Mouse (Mus musculus) forebrain, embryonic 10.5 days (tissue): ENCODE data around the gene Mgat4a. TPM values are rescaled to one million over a fixed set of nuclear protein-coding genes. Genes with fewer than 3 reads are reported as not detected.
A peak's percentile ranks its signal among the peaks of the same experiment; 100 is the strongest.

Experiments used
- DNase-seq: peaks from one replicate; pipeline ENCODE4 v3.0.0-alpha.2; 2017; ENCODE audit warnings: low spot score; ENCODE audit errors: extremely low spot score
- H3K27ac ChIP-seq: fragments of 300-500 bp; sonication (generic); 2 replicates; pipeline ENCODE4 v1.5.1; 2016; ENCODE audit warnings: mild to moderate bottlenecking
- H3K27me3 ChIP-seq: fragments of 300-500 bp; sonication (generic); 2 replicates; pipeline ENCODE4 v1.6.1; 2016; ENCODE audit warnings: mild to moderate bottlenecking; ENCODE audit not compliant: poor library complexity, severe bottlenecking
- H3K36me3 ChIP-seq: fragments of 300-500 bp; sonication (generic); replicated peaks from 2 replicates; pipeline ENCODE4 v1.6.1; 2016; ENCODE audit warnings: mild to moderate bottlenecking, moderate library complexity
- H3K4me1 ChIP-seq: fragments of 300-500 bp; sonication (generic); 2 replicates; pipeline ENCODE4 v1.6.1; 2016
- H3K4me3 ChIP-seq: fragments of 300-500 bp; sonication (generic); 2 replicates; pipeline ENCODE4 v1.5.1; 2016; ENCODE audit warnings: mild to moderate bottlenecking, moderate library complexity
- H3K9me3 ChIP-seq: fragments of 300-500 bp; sonication (generic); 2 replicates; pipeline ENCODE4 v1.6.1; 2016; ENCODE audit warnings: mild to moderate bottlenecking, moderate library complexity
- WGBS: fragments of 180-500 bp; shearing (Covaris S2); methylation state at CpG from one replicate; pipeline ENCODE4 v1.1.7; 2016; 5-methylcytosine and 5-hydroxymethylcytosine counted together
- polyA plus RNA-seq: library from polyadenylated mRNA; unstranded; fragments of >200 nt; fragmentation: Nextera tagmentation; extraction: Ambion mirVana; gene quantifications from 2 replicates; pipeline ENCODE4 v1.2.1, GENCODE M21; 2016

Gene Mgat4a
- polyA plus RNA-seq, 1 experiment from 2014 or later = 2.5 TPM

DNA sequence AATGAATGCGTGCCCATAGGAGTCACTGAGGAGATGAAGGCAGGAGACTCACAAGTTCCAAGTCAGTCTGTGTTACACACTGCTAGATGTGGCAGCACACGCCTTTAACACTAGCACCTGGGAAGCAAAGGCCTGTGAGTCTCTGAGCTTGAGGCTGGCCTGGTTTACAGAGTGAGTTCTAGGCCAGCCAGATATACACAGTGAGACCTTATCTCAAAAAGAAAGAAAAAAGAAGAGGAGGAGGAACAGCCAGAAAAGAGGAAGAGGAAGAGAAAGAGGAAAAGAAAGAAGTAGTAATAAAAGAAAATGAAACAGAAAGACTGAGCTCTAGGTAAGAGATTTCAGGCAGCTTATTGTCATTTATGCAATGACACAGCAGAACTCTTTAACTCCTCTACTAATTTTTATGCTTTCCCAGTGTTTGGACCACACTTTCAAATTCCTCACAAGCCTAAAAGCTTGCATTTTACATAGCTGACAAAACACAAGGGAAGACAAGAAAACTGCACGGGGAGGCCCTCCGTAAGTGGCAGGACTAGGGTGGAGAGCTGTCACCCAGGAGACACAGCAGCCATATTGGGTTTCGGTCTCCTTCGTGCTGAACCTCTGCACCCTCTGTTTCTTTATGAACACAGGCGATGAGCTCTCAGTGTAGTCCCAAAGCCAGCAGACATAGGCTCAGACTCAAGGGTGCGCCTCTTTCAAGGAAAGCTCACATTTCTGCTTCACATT, 113.5 kb downstream of the Mgat4a start:
- WGBS = 95% methylated on average over 8 of the region's 8 CpGs

GRCm38 (mm10) chr1:37419420-37419819, 121.4 kb downstream of the Mgat4a start:
- no peaks in the 10 kb centered on the region for H3K4me1 ChIP-seq
- no peaks in the 10 kb centered on the region for H3K27me3 ChIP-seq
- DNase-seq = no peak
- peaks cover 67% of the 10 kb centered on the region for H3K36me3 ChIP-seq
- H3K9me3 ChIP-seq = peaks cover 16% of the 10 kb centered on the region
- 85% methylated on average over 1 of the region's 1 CpGs for WGBS
- no peak overlapping the region for H3K27ac ChIP-seq
- H3K4me3 ChIP-seq = no peak overlapping the region

More for the DNA sequence above, 113.5 kb downstream of the Mgat4a start:
- peaks cover 12% of the 10 kb centered on the region for H3K9me3 ChIP-seq
- no peaks in the 10 kb centered on the region for H3K27me3 ChIP-seq
- H3K4me3 ChIP-seq = no peak overlapping the region
- H3K4me1 ChIP-seq = peaks cover 23% of the 10 kb centered on the region
- no peak for DNase-seq
- H3K27ac ChIP-seq = no peak overlapping the region
- H3K36me3 ChIP-seq = peaks cover 65% of the 10 kb centered on the region

GRCm38 (mm10) chr1:37415394-37415793, 125.4 kb downstream of the Mgat4a start:
- WGBS = 85% methylated on average over 1 of the region's 1 CpGs
- peaks cover 34% of the 10 kb centered on the region for H3K36me3 ChIP-seq
- no peak for DNase-seq

GRCm38 (mm10) chr1:37409647-37410046, 131.2 kb downstream of the Mgat4a start:
- no peaks in the 10 kb centered on the region for H3K27me3 ChIP-seq
- H3K4me3 ChIP-seq = no peak overlapping the region
- DNase-seq = no peak

More at GRCm38 (mm10) chr1:37415394-37415793, 125.4 kb downstream of the Mgat4a start:
- Histone ChIP-seq H3K4me1 (0 out of 2 replicates have a peak, but pooled peaks cover 8% of the 10 kb centered on the region), H3K9me3 (peaks cover 5% of the 10 kb centered on the region; the same call in 1 of the 2 replicates), H3K27me3 (no peaks in the 10 kb centered on the region), H3K27ac (no peak overlapping the region), H3K4me3 (no peak overlapping the region)

GRCm38 (mm10) chr1:37408678-37409077, 132.1 kb downstream of the Mgat4a start:
- H3K27ac ChIP-seq = no peak overlapping the region
- 0 out of 2 replicates have a peak, but pooled peaks cover 8% of the 10 kb centered on the region for H3K4me1 ChIP-seq
- H3K36me3 ChIP-seq = no peaks in the 10 kb centered on the region
- 82% methylated on average over 3 of the region's 3 CpGs for WGBS
- DNase-seq = no peak
- no peak overlapping the region for H3K4me3 ChIP-seq
- H3K27me3 ChIP-seq = no peaks in the 10 kb centered on the region
- no peaks in the 10 kb centered on the region for H3K9me3 ChIP-seq

More at GRCm38 (mm10) chr1:37409647-37410046, 131.2 kb downstream of the Mgat4a start:
- Histone ChIP-seq H3K9me3 (no peaks in the 10 kb centered on the region), H3K36me3 (no peaks in the 10 kb centered on the region), H3K27ac (no peak overlapping the region), H3K4me1 (0 out of 2 replicates have a peak, but pooled peaks cover 8% of the 10 kb centered on the region)

DNA sequence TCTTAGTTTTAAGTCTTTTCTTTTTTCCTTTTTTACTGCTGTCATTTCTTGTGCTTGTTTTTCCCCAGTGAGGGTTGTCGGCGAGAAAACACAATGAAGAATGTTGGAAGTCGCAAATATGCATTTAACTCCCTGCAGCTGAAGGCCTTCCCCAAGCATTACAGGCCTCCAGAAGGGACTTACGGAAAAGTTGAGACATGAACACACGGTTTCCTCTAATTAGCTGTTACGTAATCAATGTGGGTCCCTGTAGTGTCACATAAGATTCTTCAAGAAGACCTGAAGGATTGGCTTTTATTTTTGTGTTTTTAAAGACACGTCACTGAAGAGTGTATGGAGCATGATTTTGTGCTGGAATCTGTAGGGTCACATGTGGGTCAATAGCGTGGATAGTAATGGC, 132.8 kb downstream of the Mgat4a start:
- Histone ChIP-seq H3K27me3 (no peaks in the 10 kb centered on the region), H3K9me3 (no peaks in the 10 kb centered on the region), H3K4me3 (no peak overlapping the region), H3K36me3 (no peaks in the 10 kb centered on the region), H3K27ac (no peak overlapping the region), H3K4me1 (0 out of 2 replicates have a peak, but pooled peaks cover 7% of the 10 kb centered on the region)
- 94% methylated on average over 8 of the region's 8 CpGs for WGBS
- no peak for DNase-seq

GRCm38 (mm10) chr1:37407228-37407627, 133.6 kb downstream of the Mgat4a start:
- 91% methylated on average over 8 of the region's 8 CpGs for WGBS
- Histone ChIP-seq H3K4me1 (no peaks in the 10 kb centered on the region), H3K9me3 (no peaks in the 10 kb centered on the region), H3K27ac (no peak overlapping the region), H3K36me3 (no peaks in the 10 kb centered on the region), H3K27me3 (no peaks in the 10 kb centered on the region), H3K4me3 (no peak overlapping the region)
- DNase-seq = no peak

DNA sequence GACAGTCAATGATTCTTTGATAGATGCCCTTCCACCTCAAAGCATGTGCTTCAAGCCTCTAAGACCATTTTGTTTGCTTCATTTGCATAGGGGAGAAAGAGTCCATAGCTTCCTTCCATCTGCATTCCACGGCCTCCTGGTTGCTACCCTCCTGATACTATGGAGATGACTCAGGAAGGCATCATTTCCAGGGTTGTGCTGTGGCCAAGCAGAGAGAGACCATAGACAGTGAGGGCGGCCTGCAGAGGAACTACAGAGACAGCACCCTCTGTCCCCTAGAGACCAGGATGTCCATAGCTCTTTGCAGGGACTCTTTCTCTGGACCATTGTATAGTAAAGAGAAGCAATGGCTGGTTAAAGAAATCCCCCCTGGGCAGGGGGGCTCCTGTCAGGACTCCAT, 135.7 kb downstream of the Mgat4a start:
- WGBS = 89% methylated on average over 2 of the region's 2 CpGs
- Histone ChIP-seq H3K36me3 (no peaks in the 10 kb centered on the region), H3K9me3 (no peaks in the 10 kb centered on the region), H3K27ac (no peak overlapping the region), H3K27me3 (no peaks in the 10 kb centered on the region), H3K4me1 (no peaks in the 10 kb centered on the region), H3K4me3 (no peak overlapping the region)
- no peak for DNase-seq

DNA sequence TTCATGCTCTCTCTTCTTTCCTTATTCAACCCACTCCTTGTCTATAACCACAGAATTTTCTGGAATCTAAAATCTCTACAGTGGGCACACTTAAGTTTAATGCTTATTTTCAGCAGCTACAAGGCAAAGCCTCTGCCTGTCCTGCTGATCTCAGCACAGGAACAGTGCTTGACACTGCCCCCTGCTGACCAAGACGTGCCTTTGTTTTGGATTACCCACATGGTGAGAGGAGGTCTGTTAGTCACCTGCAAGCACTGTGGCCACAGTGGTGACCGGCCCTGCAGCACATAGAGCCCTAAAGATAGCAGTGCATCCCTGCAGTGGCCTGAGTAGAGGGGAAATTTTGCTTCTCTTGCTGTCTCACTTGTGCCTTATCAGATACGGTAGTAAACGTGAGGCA, 139.1 kb downstream of the Mgat4a start:
- Histone ChIP-seq H3K27me3 (no peaks in the 10 kb centered on the region), H3K9me3 (no peaks in the 10 kb centered on the region), H3K4me1 (peaks cover 3% of the 10 kb centered on the region; the same call in 1 of the 2 replicates), H3K36me3 (no peaks in the 10 kb centered on the region), H3K4me3 (no peak overlapping the region), H3K27ac (no peak overlapping the region)
- DNase-seq = peak; percentile 45
- WGBS = 59% methylated on average over 4 of the region's 4 CpGs

- DNase-seq = no peak
- Histone ChIP-seq H3K36me3 (no peaks in the 10 kb centered on the region), H3K4me3 (no peak overlapping the region), H3K27me3 (no peaks in the 10 kb centered on the region), H3K27ac (no peak overlapping the region), H3K4me1 (peaks cover 3% of the 10 kb centered on the region; the same call in 1 of the 2 replicates), H3K9me3 (no peaks in the 10 kb centered on the region)
- 86% methylated on average over 8 of the region's 8 CpGs for WGBS
Measured at GRCm38 (mm10) chr1:37399734-37400133, 141.1 kb downstream of the Mgat4a start.

- Histone ChIP-seq H3K9me3 (no peaks in the 10 kb centered on the region), H3K36me3 (no peaks in the 10 kb centered on the region), H3K27me3 (no peaks in the 10 kb centered on the region), H3K4me3 (no peak overlapping the region), H3K4me1 (peaks cover 3% of the 10 kb centered on the region; the same call in 1 of the 2 replicates), H3K27ac (0 out of 2 replicates have a peak overlapping the region, but pooled peaks have one; percentile 1)
- no peak for DNase-seq
- WGBS = 84% methylated on average over 3 of the region's 3 CpGs
Measured at GRCm38 (mm10) chr1:37398961-37399360, 141.9 kb downstream of the Mgat4a start.

DNA sequence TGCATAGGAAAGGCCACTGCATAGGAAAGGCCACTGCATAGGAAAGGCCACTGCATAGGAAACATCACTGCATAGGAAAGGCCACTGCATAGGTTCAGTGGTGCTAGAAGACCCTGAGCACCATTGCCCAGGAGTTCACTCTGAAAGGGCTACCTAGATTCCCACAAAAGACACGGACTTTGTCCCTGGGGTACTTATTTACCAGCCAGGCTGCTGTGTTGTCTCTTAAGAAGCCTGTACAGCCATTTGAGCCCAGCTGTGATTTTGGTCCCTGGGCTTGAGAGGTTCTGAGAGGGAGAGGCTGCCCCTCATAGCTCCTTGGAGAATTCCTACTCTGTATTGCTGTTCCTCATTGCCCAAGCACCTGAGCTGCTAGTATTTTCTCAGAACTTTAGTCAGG, 144.3 kb downstream of the Mgat4a start:
- Histone ChIP-seq H3K36me3 (no peaks in the 10 kb centered on the region; the same call in 1 of the 2 replicates), H3K9me3 (no peaks in the 10 kb centered on the region), H3K4me3 (no peak overlapping the region), H3K27ac (no peak overlapping the region), H3K27me3 (no peaks in the 10 kb centered on the region), H3K4me1 (peaks cover 3% of the 10 kb centered on the region; the same call in 1 of the 2 replicates)
- DNase-seq = no peak
- WGBS = 76% methylated on average over 1 of the region's 1 CpGs

DNA sequence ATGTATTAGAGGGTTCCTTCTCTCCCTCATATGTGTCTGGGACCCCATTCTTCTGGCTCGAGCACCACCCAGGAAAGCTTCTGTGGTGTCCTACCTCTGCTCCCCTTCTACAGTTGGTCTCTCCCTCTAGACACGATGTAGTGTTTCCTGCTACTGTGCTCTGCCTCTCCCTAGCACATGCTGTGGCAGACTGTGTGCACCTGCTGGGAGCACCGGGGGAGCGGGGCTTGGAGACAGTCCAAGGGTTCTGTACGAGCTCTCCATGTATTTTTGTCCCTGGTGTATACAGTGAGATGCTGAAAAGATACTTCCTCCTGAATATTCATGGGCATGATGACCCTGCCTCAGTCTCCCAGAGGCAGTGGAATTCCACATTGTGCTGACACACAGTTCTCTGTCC, 147.6 kb downstream of the Mgat4a start:
- Histone ChIP-seq H3K9me3 (no peaks in the 10 kb centered on the region), H3K4me1 (peaks cover 3% of the 10 kb centered on the region; the same call in 1 of the 2 replicates), H3K4me3 (no peak overlapping the region), H3K36me3 (peaks cover 11% of the 10 kb centered on the region; the same call in 1 of the 2 replicates), H3K27ac (no peak overlapping the region), H3K27me3 (no peaks in the 10 kb centered on the region)
- WGBS = 91% methylated on average over 5 of the region's 5 CpGs
- no peak for DNase-seq
